Mouse (Mus musculus): ENCODE data around the gene Mea1.

Gene Mea1

DNA sequence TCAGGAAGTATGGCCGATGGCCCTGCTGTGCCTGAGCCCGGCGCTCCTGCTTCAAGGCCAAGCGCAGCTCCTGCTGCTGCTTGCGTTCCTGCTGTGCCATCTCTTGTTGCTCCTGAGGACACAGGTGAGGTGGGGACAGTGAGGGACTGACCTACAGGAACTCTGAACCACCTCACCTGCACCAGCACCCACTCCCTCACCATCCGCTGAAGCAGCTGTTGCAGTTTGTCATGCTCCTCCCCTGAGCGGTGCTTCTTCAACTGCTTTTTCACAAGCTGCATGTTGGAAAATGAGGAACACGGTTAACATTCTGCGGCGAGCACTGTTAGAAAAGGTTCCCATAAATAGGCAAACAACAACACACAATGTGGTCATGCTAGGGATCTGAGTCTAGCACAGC lies 8.7 kb upstream of the Mea1 start:
- no peak for DNase-seq (ENCODE audit: low spot score)

GRCm38 (mm10) chr17:46673850-46674529 lies 4.6 kb upstream of the Mea1 start, which contains the start of gene Rrp36:
TSS of gene Rrp36 (minus strand) at chr17:46674352.
- peak; percentile 96 for DNase-seq (ENCODE audit: low spot score)

DNA sequence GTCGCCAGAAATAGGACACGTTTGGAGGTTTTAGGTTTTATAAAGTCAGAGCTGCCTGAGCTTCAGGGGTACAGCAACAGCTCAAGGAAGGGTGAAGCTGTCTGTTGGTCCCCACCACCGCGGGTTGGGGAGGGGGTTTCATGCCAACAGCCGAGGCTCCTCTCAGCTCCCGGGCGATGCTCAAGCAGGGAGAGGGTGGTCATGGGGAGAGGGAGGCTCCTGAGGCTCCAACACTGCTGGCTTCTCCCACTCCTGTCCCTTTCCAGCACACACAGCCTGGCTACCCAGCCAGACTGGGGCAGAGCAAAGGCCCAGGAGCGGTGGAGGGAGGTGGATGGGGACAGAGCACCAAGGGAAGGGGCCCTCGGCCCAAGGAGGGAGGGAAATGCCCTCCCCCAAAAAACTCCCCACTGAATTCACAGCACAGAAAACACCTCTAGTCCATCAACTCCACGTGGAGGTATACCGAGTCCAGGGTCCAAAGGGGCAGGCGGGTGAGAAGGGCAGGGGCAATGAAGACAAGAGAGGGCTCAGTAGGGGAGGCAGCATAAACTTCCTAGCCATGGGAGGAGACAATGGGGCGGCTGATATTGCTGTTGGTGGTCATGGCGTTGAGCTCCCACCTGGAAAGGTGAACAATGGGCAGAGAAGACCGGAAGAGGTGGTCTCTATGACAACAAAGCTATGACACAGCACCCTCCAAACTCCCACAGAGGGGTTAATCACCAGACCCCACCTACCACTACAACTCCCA lies 3.9 kb upstream of the Mea1 start:
- DNase-seq (ENCODE audit: low spot score), result no peak

GRCm38 (mm10) chr17:46678911-46679310 lies 318 bp downstream of the Mea1 start:
- no peak for DNase-seq (ENCODE audit: low spot score)

GRCm38 (mm10) chr17:46679843-46680759 lies 1.5 kb downstream of the Mea1 start:
- DNase-seq (ENCODE audit: low spot score), result peak; percentile 69

GRCm38 (mm10) chr17:46680760-46681373 lies 2.3 kb downstream of the Mea1 start, which contains the start of gene Klhdc3:
TSS of gene Klhdc3 (minus strand) at chr17:46680914.
- peak; percentile 99 for DNase-seq (ENCODE audit: low spot score)

DNA sequence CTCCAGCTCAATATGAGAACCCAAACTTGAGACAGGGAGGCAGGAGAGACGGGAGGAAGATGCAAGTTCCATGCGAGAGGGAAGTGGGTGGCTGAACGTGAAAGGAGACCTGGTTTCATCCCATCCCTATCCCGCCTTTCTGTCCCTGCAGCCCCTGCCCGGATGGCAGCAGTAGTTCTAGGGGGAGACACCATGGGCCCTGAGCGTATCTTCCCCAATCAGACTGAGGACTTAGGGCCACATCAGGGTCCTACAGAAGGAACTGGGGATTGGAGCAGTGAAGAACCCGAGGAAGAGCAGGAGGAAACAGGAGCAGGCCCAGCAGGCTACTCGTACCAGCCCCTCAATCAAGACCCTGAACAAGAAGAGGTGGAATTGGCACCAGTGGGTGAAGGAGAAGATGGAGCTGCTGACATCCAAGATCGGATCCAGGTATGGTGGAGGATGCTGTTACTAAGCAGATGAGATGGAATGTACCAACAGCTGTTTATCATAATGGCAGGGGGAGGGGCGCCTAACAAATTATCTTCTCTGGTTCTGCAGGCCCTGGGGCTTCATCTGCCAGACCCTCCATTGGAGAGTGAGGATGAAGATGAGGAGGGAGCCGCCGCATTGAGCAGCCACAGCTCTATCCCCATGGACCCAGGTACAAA lies 3.0 kb downstream of the Mea1 start:
- DNase-seq (ENCODE audit: low spot score), result peak; percentile 24

- DNase-seq (ENCODE audit: low spot score), result no peak
These were observed 4.2 kb downstream of the Mea1 start for GRCm38 (mm10) chr17:46682654-46683389.

GRCm38 (mm10) chr17:46685913-46686312 lies 7.3 kb downstream of the Mea1 start:
- no peak for DNase-seq (ENCODE audit: low spot score)

DNA sequence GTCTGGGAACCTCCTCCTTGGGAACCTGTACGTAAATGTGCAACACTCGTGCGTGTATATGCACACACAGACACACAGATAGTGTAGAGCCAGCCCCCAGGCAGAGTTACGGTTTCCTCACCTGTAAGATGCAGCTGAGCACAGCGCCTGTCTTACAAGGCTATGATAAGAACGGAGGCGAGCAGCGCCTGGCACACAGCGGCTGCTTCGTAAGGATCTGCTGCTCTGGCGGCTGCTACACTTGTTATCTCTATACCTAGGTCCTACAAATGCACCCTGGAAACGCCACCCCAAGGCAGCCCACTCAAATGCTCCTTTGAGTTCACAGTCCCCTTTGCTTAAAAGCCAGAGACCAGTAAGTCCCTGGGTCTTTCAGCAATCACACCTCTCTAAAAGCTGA lies 12.1 kb downstream of the Mea1 start:
- DNase-seq (ENCODE audit: low spot score), result no peak

- no peak for DNase-seq (ENCODE audit: low spot score)
These were observed 12.8 kb downstream of the Mea1 start for GRCm38 (mm10) chr17:46691390-46691789.

DNA sequence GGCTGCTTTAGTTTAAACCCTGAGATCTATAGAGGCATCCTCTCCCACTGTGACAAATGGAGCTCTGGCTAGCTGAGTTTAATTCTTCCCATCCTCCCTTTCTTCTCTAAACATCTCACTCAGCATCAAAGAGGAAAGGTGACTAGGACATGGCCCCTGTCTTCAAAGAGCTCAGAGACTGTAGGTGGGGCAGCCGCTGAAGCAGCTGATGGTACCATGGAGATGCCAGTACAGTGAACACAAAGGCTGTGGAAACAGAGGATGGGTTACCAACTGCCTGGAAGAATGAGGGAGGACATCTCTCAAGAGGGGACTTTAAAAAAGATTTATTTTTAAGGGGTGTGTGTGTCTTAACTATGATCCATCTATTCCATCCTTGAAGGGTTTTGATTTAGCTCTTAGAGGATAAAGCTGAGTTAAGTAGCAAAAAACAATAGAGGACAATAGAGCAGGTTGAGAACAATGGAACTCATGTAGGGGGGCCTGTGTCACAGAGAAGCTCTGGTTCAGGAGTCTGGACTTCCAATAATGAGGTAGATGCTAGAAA lies 16.0 kb downstream of the Mea1 start:
- no peak for DNase-seq (ENCODE audit: low spot score)

GRCm38 (mm10) chr17:46698515-46698914 lies 19.9 kb downstream of the Mea1 start:
- no peak for DNase-seq (ENCODE audit: low spot score)

GRCm38 (mm10) chr17:46699245-46699644 lies 20.7 kb downstream of the Mea1 start:
- DNase-seq (ENCODE audit: low spot score), result no peak

DNA sequence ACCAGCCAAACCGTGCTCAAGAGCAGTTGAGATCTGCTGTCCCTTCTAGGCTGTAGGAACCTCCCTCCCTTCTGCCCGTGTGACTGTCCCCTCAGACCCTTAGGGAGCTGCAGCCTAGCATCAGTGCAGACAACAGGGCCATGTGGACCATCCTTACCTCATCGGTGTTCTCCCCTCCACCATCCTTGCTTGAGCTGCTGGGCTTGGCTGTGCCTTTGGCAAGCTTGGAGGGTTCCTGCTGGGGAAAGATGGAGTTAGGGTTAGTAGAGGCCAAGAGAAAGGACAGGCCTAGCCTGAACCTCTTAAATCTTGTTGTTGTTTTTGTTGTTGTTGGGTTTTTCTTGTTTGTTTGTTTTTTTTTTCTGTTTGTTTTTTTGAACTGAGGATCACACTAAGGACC lies 21.3 kb downstream of the Mea1 start:
- no peak for DNase-seq (ENCODE audit: low spot score)

GRCm38 (mm10) chr17:46701489-46701888 lies 22.9 kb downstream of the Mea1 start:
- no peak for DNase-seq (ENCODE audit: low spot score)

DNA sequence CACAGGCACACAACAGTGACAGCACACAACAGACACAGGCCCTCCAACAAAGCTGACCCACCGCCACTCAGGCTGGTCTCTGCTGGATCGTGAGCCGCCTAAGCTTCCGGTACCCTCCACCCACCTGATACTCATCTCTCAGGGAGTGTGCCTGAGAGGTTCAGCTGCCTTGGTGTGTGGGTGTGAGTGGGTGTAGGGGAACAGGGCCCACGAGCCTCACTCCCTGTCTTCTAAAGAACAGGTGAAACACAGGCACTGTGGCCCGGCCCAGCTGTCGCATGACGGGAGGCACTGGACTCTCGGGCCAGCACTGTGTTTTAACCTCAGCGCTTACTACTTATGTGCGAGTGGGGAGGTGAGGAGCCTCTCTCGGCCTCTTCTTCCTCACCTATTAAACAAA lies 23.5 kb downstream of the Mea1 start:
- no peak for DNase-seq (ENCODE audit: low spot score)

GRCm38 (mm10) chr17:46702506-46702905 lies 23.9 kb downstream of the Mea1 start:
- DNase-seq (ENCODE audit: low spot score), result no peak

DNA sequence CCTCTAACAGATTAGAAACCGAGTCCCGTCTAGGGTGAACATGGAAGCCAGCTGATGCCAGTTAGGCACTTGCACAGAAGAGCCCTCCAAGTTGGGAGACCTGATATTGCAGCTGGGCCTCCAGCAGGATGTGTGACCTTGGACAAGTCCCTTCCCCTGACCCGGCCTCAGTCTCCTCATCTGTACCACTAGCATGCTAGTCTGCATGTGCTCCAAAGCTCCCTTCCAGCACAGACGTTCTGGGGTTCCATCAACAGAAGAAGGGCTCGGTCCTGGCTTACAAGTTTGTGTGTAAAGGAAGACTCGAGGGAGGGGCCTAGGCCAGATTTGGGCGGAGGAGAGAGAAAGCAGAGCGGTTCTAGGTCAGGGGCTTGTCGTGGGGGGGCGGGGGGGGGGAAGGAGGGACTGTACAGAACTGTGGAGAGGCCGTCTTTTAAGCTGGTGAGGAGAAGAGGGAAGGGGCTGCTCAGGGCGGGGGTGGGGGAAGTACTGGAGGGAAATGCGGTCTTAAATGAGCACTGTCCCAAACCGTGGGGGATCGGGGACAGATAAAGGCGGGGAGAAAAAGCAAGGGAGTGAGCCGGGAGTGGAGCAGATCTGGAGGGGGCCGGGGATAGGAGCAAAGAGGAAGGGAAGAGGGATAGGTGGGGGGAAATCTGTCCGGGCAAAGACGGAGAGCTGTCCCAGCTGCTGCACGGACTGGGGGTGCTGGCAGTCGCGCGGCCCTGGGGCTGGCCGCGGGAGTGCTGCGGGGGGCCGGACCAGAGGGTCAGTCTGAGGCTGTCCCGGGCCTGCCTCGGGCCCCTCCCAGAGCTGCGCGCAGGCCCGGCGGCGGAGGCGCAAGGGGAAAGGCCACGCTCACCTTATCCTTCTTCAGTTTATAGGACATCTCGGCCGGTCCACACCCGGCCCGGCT lies 25.6 kb downstream of the Mea1 start:
- no peak for DNase-seq (ENCODE audit: low spot score)

Data from embryo, embryonic 10.5 days (tissue).